Mouse (Mus musculus) Patski (cell line): Measurements from ENCODE around the gene Arhgef1. TPM values are rescaled to one million over a fixed set of nuclear protein-coding genes. Genes with fewer than 3 reads are reported as not detected.

Source experiments
- ATAC-seq: fragments of 100-300 bp; one replicate; pipeline ENCODE4 v1.8.0; 2021
- CTCF ChIA-PET: fragments of 350-600 bp; sonication (Branson Sonifier 250); formaldehyde crosslinking; loops from one replicate; lab custom pipeline; 2022; ENCODE audit warnings: inconsistent platforms; lab: Charles Lee
- POLR2A ChIA-PET: fragments of 350-600 bp; sonication (Branson Sonifier 250); formaldehyde crosslinking; loops from one replicate; lab custom pipeline; 2022; ENCODE audit warnings: antibody characterized with exemption, inconsistent platforms; lab: Charles Lee
- DNase-seq: peaks from one replicate; pipeline ENCODE4 v3.0.0-alpha.2; 2011; ENCODE audit warnings: low read depth, low spot score
- H3K27me3 ChIP-seq: fragments of 371-371 bp; one replicate; pipeline ENCODE4 v1.5.1; 2021
- CTCF ChIP-seq: fragments of 100-300 bp; IDR thresholded peaks from one replicate; pipeline ENCODE4 v1.5.1; 2021
- in situ Hi-C: fragments of 300-500 bp; cut with MboI; formaldehyde crosslinking; loops from 3 replicates; pipeline ENCODE4 v1.11.1; 2018; ENCODE audit warnings: low pct_unique_long_range_greater_than_20kb, mixed read lengths
- polyA plus RNA-seq: library from polyadenylated mRNA; unstranded; gene quantifications from one replicate; pipeline ENCODE4 v1.2.3, GENCODE M21; 2021

Gene Arhgef1
- polyA plus RNA-seq = 95.7 TPM

GRCm38 (mm10) chr7:24902630-24903443 is at the start of gene Arhgef1:
TSS of gene Arhgef1 (plus strand) at chr7:24902912.
- in situ Hi-C loops = no loop called here
- no peaks in the 10 kb centered on the region for H3K27me3 ChIP-seq
- CTCF ChIA-PET = interaction anchor here (1.7 to 3.5 kb wide), 2 partner anchors 13 to 18 kb away, joined by 6 to 25 read pairs; partner anchors contain the start of gene Rps19
- ATAC-seq (no peak), DNase-seq (no peak)
- no peak for TF ChIP-seq CTCF
- POLR2A ChIA-PET = interaction anchor here (0.5 to 1.0 kb wide), 3 partner anchors 14 to 18 kb away, joined by 3 to 5 read pairs (median 4); partner anchors contain the start of gene Rps19

- CTCF ChIA-PET = no interaction called here
- in situ Hi-C loops = no loop called here
- TF ChIP-seq CTCF = no peak
- no peaks in the 10 kb centered on the region for H3K27me3 ChIP-seq
- DNase-seq (no peak), ATAC-seq (no peak)
- POLR2A ChIA-PET = interaction anchor here (0.6 kb wide), 1 partner anchor 10 kb away, joined by 3 read pairs; no protein-coding TSS in a partner anchor
Measured at GRCm38 (mm10) chr7:24853233-24853563, 49.5 kb upstream of the Arhgef1 start.

DNA sequence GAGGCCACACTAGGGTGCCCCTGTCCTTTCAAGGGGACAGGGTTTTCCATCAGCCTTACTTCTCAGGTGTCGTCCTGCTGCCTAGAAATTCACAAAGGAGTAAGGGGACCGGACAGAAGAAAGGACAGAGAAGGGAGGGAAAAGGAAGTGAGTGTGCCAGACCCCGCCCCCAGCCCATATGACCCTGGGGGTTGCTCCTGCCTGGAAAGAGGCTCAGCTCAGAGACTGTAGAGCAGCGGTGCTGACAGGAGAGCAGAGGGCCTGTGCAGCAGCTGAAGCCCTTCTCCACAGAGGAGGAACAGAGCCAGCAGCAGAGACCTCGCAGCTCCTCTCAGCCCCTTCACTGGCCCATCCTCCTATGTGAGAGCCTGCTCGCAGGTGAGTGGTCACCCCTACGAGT is 49.0 kb upstream of the Arhgef1 start:
- DNase-seq (no peak), ATAC-seq (no peak)
- in situ Hi-C loops = no loop called here
- no peak for TF ChIP-seq CTCF
- H3K27me3 ChIP-seq = no peaks in the 10 kb centered on the region
- ChIA-PET CTCF (no interaction called here), POLR2A (interaction anchor here (0.6 kb wide), 1 partner anchor 11 kb away, joined by 3 read pairs; no protein-coding TSS in a partner anchor)

DNA sequence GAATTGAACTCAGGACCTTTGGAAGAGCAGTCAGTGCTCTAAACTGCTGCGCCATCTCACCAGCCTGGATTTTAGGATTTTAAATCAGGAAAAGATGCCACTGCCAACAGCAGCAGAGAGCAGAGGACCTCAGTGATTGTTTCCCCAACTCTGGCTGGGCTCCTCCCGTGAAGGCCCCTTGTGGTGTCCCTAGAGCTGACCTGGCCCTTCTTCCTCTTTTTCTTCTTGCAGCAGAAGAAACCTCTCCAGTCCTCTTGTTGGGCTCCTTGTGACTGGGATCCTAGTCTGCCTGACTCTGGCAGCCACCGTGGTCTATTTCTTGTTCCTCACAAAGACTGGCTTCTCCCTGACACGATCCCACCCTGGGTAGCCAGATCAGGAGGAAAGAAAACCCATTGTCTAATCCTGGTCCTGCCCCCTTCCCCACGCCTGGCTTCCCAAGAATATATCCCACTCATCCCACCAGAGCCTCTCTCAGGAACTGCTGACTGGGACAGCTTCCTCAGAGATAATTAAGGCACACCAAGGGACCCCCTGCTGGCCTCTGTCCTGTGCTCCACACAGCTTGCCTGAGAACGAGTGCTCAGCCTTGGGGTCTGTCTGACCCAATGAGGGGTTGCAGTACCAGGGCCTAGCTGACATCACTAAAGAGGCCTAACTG is 46.1 kb upstream of the Arhgef1 start:
- no peak for ATAC-seq
- in situ Hi-C loops = no loop called here

DNA sequence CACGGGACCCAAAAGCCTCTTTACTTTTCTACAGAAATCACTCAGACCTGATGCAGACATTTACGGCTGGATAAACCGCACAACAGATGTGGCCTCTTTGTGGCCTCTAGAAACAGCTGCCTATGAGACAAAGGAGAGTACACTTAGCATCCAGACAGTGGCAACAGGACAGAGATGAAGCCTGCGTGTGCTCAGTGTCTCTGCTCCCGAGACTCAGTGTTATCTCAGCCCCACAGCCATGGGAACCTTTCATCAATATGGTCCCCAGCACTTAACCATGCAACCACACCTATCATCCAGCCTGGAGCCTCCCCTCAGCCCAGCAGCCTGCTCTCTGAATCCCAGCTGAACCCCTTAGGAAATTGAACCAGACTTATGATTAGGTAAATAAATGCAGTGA is 43.5 kb upstream of the Arhgef1 start:
- in situ Hi-C loops = no loop called here
- TF ChIP-seq CTCF = no peak
- no peaks in the 10 kb centered on the region for H3K27me3 ChIP-seq
- DNase-seq (no peak), ATAC-seq (no peak)
- ChIA-PET CTCF (no interaction called here), POLR2A (no interaction called here)

More for the DNA sequence above, 46.1 kb upstream of the Arhgef1 start:
- ChIA-PET POLR2A (no interaction called here), CTCF (no interaction called here)
- no peak for TF ChIP-seq CTCF
- H3K27me3 ChIP-seq = no peaks in the 10 kb centered on the region
- no peak for DNase-seq

GRCm38 (mm10) chr7:24861913-24862312 is 40.8 kb upstream of the Arhgef1 start, which contains the start of gene Gm9844:
TSS of gene Gm9844 (plus strand) at chr7:24862213.
- DNase-seq = no peak
- ChIA-PET CTCF (no interaction called here), POLR2A (no interaction called here)
- TF ChIP-seq CTCF = no peak
- ATAC-seq = no peak
- in situ Hi-C loops = no loop called here
- no peaks in the 10 kb centered on the region for H3K27me3 ChIP-seq

GRCm38 (mm10) chr7:24862853-24863252 is 39.9 kb upstream of the Arhgef1 start:
- no peak for DNase-seq
- no peak for TF ChIP-seq CTCF
- ATAC-seq = no peak
- ChIA-PET POLR2A (no interaction called here), CTCF (no interaction called here)
- no peaks in the 10 kb centered on the region for H3K27me3 ChIP-seq
- in situ Hi-C loops = no loop called here

- ATAC-seq (no peak), DNase-seq (no peak)
- TF ChIP-seq CTCF = no peak
- in situ Hi-C loops = no loop called here
- no peaks in the 10 kb centered on the region for H3K27me3 ChIP-seq
- ChIA-PET POLR2A (no interaction called here), CTCF (interaction anchor here (1.3 kb wide), 1 partner anchor 13 kb away, joined by 3 read pairs; no protein-coding TSS in a partner anchor)
Measured at GRCm38 (mm10) chr7:24864156-24864555, 38.6 kb upstream of the Arhgef1 start.

- ATAC-seq (no peak), DNase-seq (no peak)
- ChIA-PET POLR2A (interaction anchor here (1.0 to 1.9 kb wide), 2 partner anchors 10 to 18 kb away, joined by 3 to 6 read pairs; no protein-coding TSS in a partner anchor), CTCF (no interaction called here)
- peaks cover 4% of the 10 kb centered on the region for H3K27me3 ChIP-seq
- in situ Hi-C loops = no loop called here
- no peak for TF ChIP-seq CTCF
Measured at GRCm38 (mm10) chr7:24869080-24869479, 33.6 kb upstream of the Arhgef1 start.

- no peak for TF ChIP-seq CTCF
- DNase-seq (no peak), ATAC-seq (no peak)
- peaks cover 4% of the 10 kb centered on the region for H3K27me3 ChIP-seq
- POLR2A ChIA-PET = interaction anchor here (1.0 to 1.9 kb wide), 2 partner anchors 9 to 18 kb away, joined by 3 to 6 read pairs; no protein-coding TSS in a partner anchor
- in situ Hi-C loops = no loop called here
- CTCF ChIA-PET = no interaction called here
Measured at GRCm38 (mm10) chr7:24869532-24870165, 33.1 kb upstream of the Arhgef1 start, which contains the start of the genes Lypd4 and Dmrtc2. TSS of gene Lypd4 (minus strand) at chr7:24869941. TSS of gene Dmrtc2 (plus strand) at chr7:24870057.
